Mouse (Mus musculus): Measurements from ENCODE around the gene Sec23a. TPM values are rescaled to one million over a fixed set of nuclear protein-coding genes. Genes with fewer than 3 reads are reported as not detected.

The Sec23a gene
- total and polyA plus RNA-seq, 3 experiments: 12.3 to 24.7 (median 18.0) TPM

GRCm38 (mm10) chr12:59039971-59040844 is 28.4 kb upstream of the Sec23a start (continued):
- TF ChIP-seq USF2 (conservative IDR thresholded peaks at IDR 0.05; ENCODE audit: low read depth, low read length): peak; percentile 36
- peak; percentile 99 for TF ChIP-seq NELFE (IDR thresholded peaks at IDR 0.05; ENCODE audit: low read depth, low read length)
- TF ChIP-seq IRF4 (IDR thresholded peaks at IDR 0.05; ENCODE audit: low read depth, low read length): peak; percentile 78
- TF ChIP-seq MAFK (IDR thresholded peaks at IDR 0.05; ENCODE audit: insufficient replicate concordance, low read length): peak; percentile 86
- peak; percentile 53 for TF ChIP-seq NRF1 (IDR thresholded peaks at IDR 0.05; ENCODE audit: low read depth, low read length)
- peak; percentile 86 for TF ChIP-seq MEF2A (IDR thresholded peaks at IDR 0.05; ENCODE audit: borderline replicate concordance, low read depth, low read length)
- TF ChIP-seq ETS1 (conservative IDR thresholded peaks at IDR 0.05; ENCODE audit: low read depth, low read length): peak; percentile 97
- no peak for TF ChIP-seq SMC3 (IDR thresholded peaks at IDR 0.05; ENCODE audit: low read depth, low read length)
- TF ChIP-seq ZNF384 (IDR thresholded peaks at IDR 0.05; ENCODE audit: low read depth, low read length): peak; percentile 61
- peak; percentile 33; the same call in 1 of the 2 replicates for TF ChIP-seq ELF1 (IDR thresholded peaks at IDR 0.05; ENCODE audit: low read depth, low read length)
- TF ChIP-seq MYC (IDR thresholded peaks at IDR 0.05; ENCODE audit: low read depth, low read length): no peak
- TF ChIP-seq JUN (IDR thresholded peaks at IDR 0.05; ENCODE audit: insufficient read depth, low read depth, low read length): peak; percentile 27
- TF ChIP-seq EP300 (IDR thresholded peaks at IDR 0.05; ENCODE audit: low read length): peak; percentile 44
- TF ChIP-seq JUND (conservative IDR thresholded peaks at IDR 0.05; ENCODE audit: low read depth, low read length): peak; percentile 62

- Histone ChIP-seq H3K4me3 (replicated peaks in 1 of 3; ENCODE audit: low read depth in 2 of 3, low read length in 2 of 3, poor library complexity in 1 of 3) (no peak overlapping the region), H3K36me3 (replicated peaks in 1 of 2; ENCODE audit: control insufficient read depth in 1 of 2, insufficient read depth in 1 of 2, low read length in 1 of 2) (peaks cover 12 to 20% of the 10 kb centered on the region in 2 experiments), H3K4me1 (ENCODE audit: control insufficient read depth in 1 of 2, insufficient read depth in 2 of 2) (peaks cover 5 to 36% of the 10 kb centered on the region in 2 experiments; a peak in 3 of 4 replicates), H3K4me2 (ENCODE audit: insufficient read depth, low read depth, poor library complexity, severe bottlenecking) (peak overlapping the region; percentile 63; the same call in 1 of the 2 replicates), H3K27me3 (replicated peaks) (no peaks in the 10 kb centered on the region), H3K9me3 (replicated peaks; ENCODE audit: low read length) (no peaks in the 10 kb centered on the region), H3K9ac (ENCODE audit: insufficient read depth, low read depth) (no peak overlapping the region; the same call in 1 of the 2 replicates), H3K79me2 (replicated peaks; ENCODE audit: control insufficient read depth, extremely low read depth, insufficient read depth, poor library complexity, severe bottlenecking) (no peaks in the 10 kb centered on the region), H3K27ac (ENCODE audit: insufficient read depth, low read depth) (peak overlapping the region; percentile 93)
- in situ Hi-C loops (cut with MboI; ENCODE audit: low pct_ligation_motif_present, low pct_unique_long_range_greater_than_20kb, low sequenced_read_pairs) (no loop called here), dilution Hi-C loops (cut with MboI; ENCODE audit: extremely low pct_ligation_motif_present, extremely low pct_unique_long_range_greater_than_20kb, low sequenced_read_pairs) (no loop called here)
- TF ChIP-seq JUN (IDR thresholded peaks at IDR 0.05; ENCODE audit: insufficient read depth, low read depth, low read length): no peak
- no peak for TF ChIP-seq MAX (IDR thresholded peaks at IDR 0.05; ENCODE audit: low read length)
- no peak for TF ChIP-seq HCFC1 (IDR thresholded peaks at IDR 0.05; ENCODE audit: low read depth, low read length)
- TF ChIP-seq ZNF384 (IDR thresholded peaks at IDR 0.05; ENCODE audit: low read depth, low read length): peak; percentile 73
- peak; percentile 94 for TF ChIP-seq TBP (conservative IDR thresholded peaks at IDR 0.05; ENCODE audit: low read depth, low read length)
- TF ChIP-seq RCOR1 (conservative IDR thresholded peaks at IDR 0.05; ENCODE audit: low read depth, low read length): no peak
- DNase-seq (ENCODE audit: extremely low read depth): peak; percentile 66
These were observed 27.5 kb upstream of the Sec23a start for GRCm38 (mm10) chr12:59039162-59039970.

Data from CH12.LX (cell line).